Mouse (Mus musculus) forebrain, embryonic 10.5 days (tissue): ENCODE measurements around the gene Inha. TPM values are rescaled to one million over a fixed set of nuclear protein-coding genes. Genes with fewer than 3 reads are reported as not detected.
A peak's percentile ranks its signal among the peaks of the same experiment; 100 is the strongest.

Experiments
- DNase-seq: peaks from one replicate; pipeline ENCODE4 v3.0.0-alpha.2; 2017; ENCODE audit warnings: low spot score; ENCODE audit errors: extremely low spot score
- H3K27ac ChIP-seq: fragments of 300-500 bp; sonication (generic); 2 replicates; pipeline ENCODE4 v1.5.1; 2016; ENCODE audit warnings: mild to moderate bottlenecking
- H3K27me3 ChIP-seq: fragments of 300-500 bp; sonication (generic); 2 replicates; pipeline ENCODE4 v1.6.1; 2016; ENCODE audit warnings: mild to moderate bottlenecking; ENCODE audit not compliant: poor library complexity, severe bottlenecking
- H3K36me3 ChIP-seq: fragments of 300-500 bp; sonication (generic); replicated peaks from 2 replicates; pipeline ENCODE4 v1.6.1; 2016; ENCODE audit warnings: mild to moderate bottlenecking, moderate library complexity
- H3K4me1 ChIP-seq: fragments of 300-500 bp; sonication (generic); 2 replicates; pipeline ENCODE4 v1.6.1; 2016
- H3K4me3 ChIP-seq: fragments of 300-500 bp; sonication (generic); 2 replicates; pipeline ENCODE4 v1.5.1; 2016; ENCODE audit warnings: mild to moderate bottlenecking, moderate library complexity
- H3K9me3 ChIP-seq: fragments of 300-500 bp; sonication (generic); 2 replicates; pipeline ENCODE4 v1.6.1; 2016; ENCODE audit warnings: mild to moderate bottlenecking, moderate library complexity
- WGBS: fragments of 180-500 bp; shearing (Covaris S2); methylation state at CpG from one replicate; pipeline ENCODE4 v1.1.7; 2016; 5-methylcytosine and 5-hydroxymethylcytosine counted together
- polyA plus RNA-seq: library from polyadenylated mRNA; unstranded; fragments of >200 nt; fragmentation: Nextera tagmentation; extraction: Ambion mirVana; gene quantifications from 2 replicates; pipeline ENCODE4 v1.2.1, GENCODE M21; 2016

Gene Inha
- polyA plus RNA-seq, 1 experiment from 2014 or later: 2.7 TPM

GRCm38 (mm10) chr1:75499441-75499840, 7.4 kb upstream of the Inha start:
- Histone ChIP-seq H3K36me3 (peaks cover 86% of the 10 kb centered on the region), H3K4me1 (peaks cover 20% of the 10 kb centered on the region), H3K27ac (no peak overlapping the region), H3K4me3 (no peak overlapping the region), H3K27me3 (peaks cover 36% of the 10 kb centered on the region), H3K9me3 (no peaks in the 10 kb centered on the region)
- DNase-seq: no peak
- 87% methylated on average over 7 of the region's 7 CpGs for WGBS

GRCm38 (mm10) chr1:75501905-75502304, 5.0 kb upstream of the Inha start:
- no peak overlapping the region for H3K27ac ChIP-seq
- H3K4me3 ChIP-seq: no peak overlapping the region
- no peaks in the 10 kb centered on the region for H3K9me3 ChIP-seq
- H3K4me1 ChIP-seq: peaks cover 38% of the 10 kb centered on the region
- no peak for DNase-seq
- 95% methylated on average over 9 of the region's 9 CpGs for WGBS
- H3K27me3 ChIP-seq: peaks cover 41% of the 10 kb centered on the region
- peaks cover 72% of the 10 kb centered on the region for H3K36me3 ChIP-seq

- Histone ChIP-seq H3K4me1 (peaks cover 50% of the 10 kb centered on the region), H3K9me3 (no peaks in the 10 kb centered on the region), H3K27ac (no peak overlapping the region), H3K4me3 (no peak overlapping the region), H3K36me3 (peaks cover 60% of the 10 kb centered on the region), H3K27me3 (peaks cover 50% of the 10 kb centered on the region)
- WGBS: 87% methylated on average over 25 of the region's 25 CpGs
- no peak for DNase-seq
Observed at GRCm38 (mm10) chr1:75502945-75503650, 3.8 kb upstream of the Inha start.

- Histone ChIP-seq H3K36me3 (peaks cover 54% of the 10 kb centered on the region), H3K27ac (no peak overlapping the region), H3K9me3 (no peaks in the 10 kb centered on the region)
Observed at GRCm38 (mm10) chr1:75503651-75503980, 3.3 kb upstream of the Inha start.

GRCm38 (mm10) chr1:75504256-75505045, 2.4 kb upstream of the Inha start:
- Histone ChIP-seq H3K27ac (no peak overlapping the region), H3K27me3 (peaks cover 58% of the 10 kb centered on the region), H3K4me1 (peaks cover 56% of the 10 kb centered on the region), H3K4me3 (peak overlapping the region; percentile 90), H3K36me3 (peaks cover 46% of the 10 kb centered on the region), H3K9me3 (no peaks in the 10 kb centered on the region)
- no peak for DNase-seq
- 68% methylated on average over 9 of the region's 9 CpGs for WGBS

More at GRCm38 (mm10) chr1:75503651-75503980, 3.3 kb upstream of the Inha start:
- Histone ChIP-seq H3K4me1 (peaks cover 53% of the 10 kb centered on the region), H3K4me3 (no peak overlapping the region; the same call in 1 of the 2 replicates), H3K27me3 (peaks cover 50% of the 10 kb centered on the region)
- WGBS: 67% methylated on average over 23 of the region's 23 CpGs
- no peak for DNase-seq

GRCm38 (mm10) chr1:75505159-75505955, 1.5 kb upstream of the Inha start:
- Histone ChIP-seq H3K27me3 (peaks cover 67% of the 10 kb centered on the region), H3K36me3 (peaks cover 37% of the 10 kb centered on the region), H3K4me1 (peaks cover 64% of the 10 kb centered on the region), H3K4me3 (peak overlapping the region; percentile 90), H3K27ac (peak overlapping the region; percentile 98), H3K9me3 (no peaks in the 10 kb centered on the region)
- under 1% methylated on average over 84 of the region's 84 CpGs for WGBS
- peak; percentile 65 for DNase-seq

- peaks cover 29% of the 10 kb centered on the region for H3K36me3 ChIP-seq
- H3K9me3 ChIP-seq: no peaks in the 10 kb centered on the region
- H3K4me1 ChIP-seq: peaks cover 72% of the 10 kb centered on the region
- DNase-seq: peak; percentile 80
- peak within 1 kb of the TSS; percentile 90 for H3K4me3 ChIP-seq
- WGBS: under 1% methylated on average over 65 of the region's 65 CpGs
- H3K27me3 ChIP-seq: peaks cover 67% of the 10 kb centered on the region
- peak within 1 kb of the TSS; percentile 98 for H3K27ac ChIP-seq
Observed at GRCm38 (mm10) chr1:75505956-75506831, 683 bp upstream of the Inha start, which contains the start of gene Obsl1. Obsl1 (minus strand) TSS chr1:75506452.

GRCm38 (mm10) chr1:75509586-75509985, 2.7 kb downstream of the Inha start:
- H3K4me3 ChIP-seq: no peak overlapping the region
- H3K27me3 ChIP-seq: peaks cover 49% of the 10 kb centered on the region
- H3K36me3 ChIP-seq: no peaks in the 10 kb centered on the region
- peaks cover 65% of the 10 kb centered on the region for H3K4me1 ChIP-seq
- H3K27ac ChIP-seq: no peak overlapping the region
- no peak for DNase-seq
- H3K9me3 ChIP-seq: no peaks in the 10 kb centered on the region
- WGBS: 57% methylated on average over 20 of the region's 20 CpGs

GRCm38 (mm10) chr1:75510154-75510553, 3.3 kb downstream of the Inha start:
- no peak for DNase-seq
- Histone ChIP-seq H3K27me3 (peaks cover 43% of the 10 kb centered on the region), H3K36me3 (no peaks in the 10 kb centered on the region), H3K27ac (no peak overlapping the region), H3K9me3 (no peaks in the 10 kb centered on the region), H3K4me3 (no peak overlapping the region), H3K4me1 (peaks cover 59% of the 10 kb centered on the region)
- WGBS: 81% methylated on average over 5 of the region's 5 CpGs

- Histone ChIP-seq H3K4me1 (peaks cover 45% of the 10 kb centered on the region), H3K36me3 (no peaks in the 10 kb centered on the region), H3K27me3 (peaks cover 29% of the 10 kb centered on the region), H3K9me3 (no peaks in the 10 kb centered on the region), H3K27ac (peak overlapping the region; percentile 69), H3K4me3 (no peak overlapping the region)
- no peak for DNase-seq
- 57% methylated on average over 4 of the region's 4 CpGs for WGBS
Observed at GRCm38 (mm10) chr1:75511437-75512210, 4.7 kb downstream of the Inha start.

- 91% methylated on average over 3 of the region's 3 CpGs for WGBS
- Histone ChIP-seq H3K4me1 (peaks cover 36% of the 10 kb centered on the region), H3K27ac (no peak overlapping the region), H3K27me3 (peaks cover 20% of the 10 kb centered on the region), H3K4me3 (no peak overlapping the region), H3K36me3 (no peaks in the 10 kb centered on the region), H3K9me3 (no peaks in the 10 kb centered on the region)
- no peak for DNase-seq
Observed at GRCm38 (mm10) chr1:75512550-75512949, 5.7 kb downstream of the Inha start.
